Mouse (Mus musculus): ENCODE results near the gene Npm1. TPM values are rescaled to one million over a fixed set of nuclear protein-coding genes. Genes with fewer than 3 reads are reported as not detected.

Npm1 gene
- 66.4 TPM for polyA plus RNA-seq (2015; fragmentation: Illumina TruSeq; extraction: RNeasy Lipid Tissue Mini Kit (QIAGEN cat#74804); ENCODE audit: insufficient read depth, low read depth, low replicate concordance)

GRCm38 (mm10) chr11:33162998-33163506 is at the start of gene Npm1:
Gene Npm1, minus strand, starts transcription at chr11:33163206.

GRCm38 (mm10) chr11:33203383-33204328 is 40.6 kb upstream of the Npm1 start, which contains the start of gene Tlx3:
Gene Tlx3, minus strand, starts transcription at chr11:33203589.

DNA sequence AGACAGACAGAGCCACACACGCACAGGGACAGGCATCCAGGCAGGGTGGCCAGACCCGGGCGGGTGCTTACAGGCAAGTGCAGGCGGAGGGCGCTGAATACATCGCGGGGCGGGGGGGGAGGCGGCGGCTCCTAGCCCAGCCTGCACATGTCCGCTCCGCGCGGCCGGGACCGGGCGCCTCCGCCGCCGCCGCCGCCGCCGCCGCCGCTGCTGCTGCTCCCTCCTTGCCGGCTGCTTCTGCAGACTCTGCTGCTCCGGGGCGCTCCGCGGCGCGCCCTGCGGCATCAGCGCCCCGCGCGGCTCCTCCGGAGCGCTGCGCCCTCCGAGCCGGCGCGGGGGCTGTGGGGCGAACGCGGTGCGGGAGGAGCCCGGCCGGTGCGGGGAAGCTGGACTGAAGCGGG is 15.8 kb downstream of the Npm1 start, which contains the start of gene Fgf18:
TSS of gene Fgf18 (minus strand) at position 230 of the 401 bp plus-strand sequence.

Other genes starting within 250 kb of the Npm1 start
- gene Fgf18, start 15.8 kb downstream of the Npm1 start, polyA plus RNA-seq (2015; fragmentation: Illumina TruSeq; extraction: RNeasy Lipid Tissue Mini Kit (QIAGEN cat#74804); ENCODE audit: insufficient read depth, low read depth, low replicate concordance) = 1.6 TPM
- gene Tlx3, start 40.4 kb upstream of the Npm1 start, polyA plus RNA-seq (2015; fragmentation: Illumina TruSeq; extraction: RNeasy Lipid Tissue Mini Kit (QIAGEN cat#74804); ENCODE audit: insufficient read depth, low read depth, low replicate concordance) = not detected
- gene Gm12117, start 113.5 kb upstream of the Npm1 start, polyA plus RNA-seq (2015; fragmentation: Illumina TruSeq; extraction: RNeasy Lipid Tissue Mini Kit (QIAGEN cat#74804); ENCODE audit: insufficient read depth, low read depth, low replicate concordance) = not detected